Mouse (Mus musculus): ENCODE data around the gene Rrp8.

GRCm38 (mm10) chr7:105726144-105726979, 10.8 kb downstream of the Rrp8 start:
- TF ChIP-seq POLR2A (IDR thresholded peaks at IDR 0.05; ENCODE audit: borderline replicate concordance, insufficient read depth, low read length) (no peak), CTCF (IDR thresholded peaks at IDR 0.05; ENCODE audit: borderline replicate concordance, insufficient read depth, low read depth, low read length) (peak; percentile 68)

Data from cerebellum, adult 2 months (tissue).